Mouse (Mus musculus): ENCODE measurements around the gene Itpripl2.

Itpripl2 gene

GRCm38 (mm10) chr7:118491431-118492147, at the start of gene Itpripl2:
Gene Itpripl2, minus strand, starts transcription at chr7:118491975.
- peak in 1 of 2 experiments; percentile 16 for DNase-seq (ENCODE audit: low spot score in 2 of 2)

- no peak for DNase-seq (ENCODE audit: low spot score in 2 of 2)
Measured at GRCm38 (mm10) chr7:118535076-118535475, 43.3 kb upstream of the Itpripl2 start.

- DNase-seq (ENCODE audit: low spot score in 2 of 2) = no peak
Measured at GRCm38 (mm10) chr7:118534326-118534725, 42.6 kb upstream of the Itpripl2 start.

GRCm38 (mm10) chr7:118533178-118533578, 41.4 kb upstream of the Itpripl2 start, which contains the start of gene Coq7:
Gene Coq7, minus strand, starts transcription at chr7:118533356.
- DNase-seq (ENCODE audit: low spot score in 2 of 2) = peak; percentile 88 to 98

- peak; percentile 87 to 97 for DNase-seq (ENCODE audit: low spot score in 2 of 2)
Measured at GRCm38 (mm10) chr7:118532519-118533177, 40.9 kb upstream of the Itpripl2 start.

- no peak for DNase-seq (ENCODE audit: low spot score in 2 of 2)
Measured at GRCm38 (mm10) chr7:118526967-118527366, 35.2 kb upstream of the Itpripl2 start.

DNA sequence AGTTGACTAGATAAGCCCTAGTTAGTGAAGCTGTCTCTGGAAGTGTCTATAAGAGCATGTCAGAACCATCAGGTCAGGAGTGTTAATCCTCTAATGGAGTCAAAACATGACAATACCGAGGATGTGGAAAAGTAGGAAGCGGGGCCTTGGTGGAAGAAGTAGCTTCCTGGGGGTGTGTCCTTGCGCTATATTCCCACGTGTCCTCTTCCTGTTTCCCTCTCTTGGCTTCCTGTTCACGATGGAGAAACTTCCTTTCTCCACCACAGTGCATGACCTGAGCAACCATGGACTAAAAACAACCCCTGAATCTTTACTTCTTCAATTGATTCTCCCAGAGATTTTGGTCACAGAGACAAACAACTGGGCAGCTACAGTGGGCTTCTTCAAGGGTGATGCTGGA, 30.3 kb upstream of the Itpripl2 start:
- DNase-seq (ENCODE audit: low spot score in 2 of 2) = no peak

- DNase-seq (ENCODE audit: low spot score in 2 of 2) = no peak
Measured at GRCm38 (mm10) chr7:118519661-118520060, 27.9 kb upstream of the Itpripl2 start.

DNA sequence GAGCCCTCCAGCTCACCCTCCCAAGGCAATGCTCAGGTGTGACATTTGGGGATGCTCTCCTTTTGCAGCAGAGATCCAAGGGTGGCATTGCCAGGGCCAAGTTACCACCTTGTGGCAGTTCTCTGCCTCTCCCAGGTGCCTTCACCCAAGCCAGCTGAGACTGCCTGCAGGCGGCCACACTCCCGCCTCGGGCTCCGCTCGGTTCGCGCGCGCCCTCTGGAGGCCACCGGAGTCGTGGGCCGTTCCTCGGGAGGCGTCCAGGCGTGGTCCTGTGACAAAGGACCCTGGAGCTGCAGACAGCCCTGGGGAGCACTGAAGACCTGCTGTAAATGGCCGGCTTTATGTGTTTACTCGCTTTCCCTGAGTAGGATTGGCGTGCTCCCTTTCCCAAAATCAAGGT, 26.9 kb upstream of the Itpripl2 start:
- peak in 1 of 2 experiments; percentile 59 for DNase-seq (ENCODE audit: low spot score in 2 of 2)

DNA sequence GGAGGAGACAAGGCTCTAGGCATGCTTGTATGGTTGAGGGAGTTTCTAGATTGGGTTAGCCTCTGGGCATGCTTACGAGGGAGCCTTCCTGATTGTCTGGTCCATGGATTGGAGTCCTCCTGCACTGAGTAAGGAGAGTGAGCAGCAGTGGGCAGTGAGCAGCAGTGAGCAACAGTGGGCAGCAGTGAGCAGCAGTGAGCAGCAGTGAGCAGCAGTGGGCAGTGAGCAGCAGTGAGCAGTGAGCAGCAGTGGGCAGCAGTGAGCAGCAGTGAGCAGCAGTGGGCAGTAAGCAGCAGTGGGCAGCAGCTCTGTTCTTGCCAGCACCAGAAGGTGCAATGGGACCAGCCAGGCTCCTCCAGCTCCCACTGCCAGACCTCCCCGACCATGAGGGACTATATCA, 26.0 kb upstream of the Itpripl2 start:
- DNase-seq (ENCODE audit: low spot score in 2 of 2) = no peak

- no peak for DNase-seq (ENCODE audit: low spot score in 2 of 2)
Measured at GRCm38 (mm10) chr7:118508556-118508955, 16.8 kb upstream of the Itpripl2 start.

GRCm38 (mm10) chr7:118503844-118504243, 12.1 kb upstream of the Itpripl2 start:
- DNase-seq (ENCODE audit: low spot score in 2 of 2) = no peak

DNA sequence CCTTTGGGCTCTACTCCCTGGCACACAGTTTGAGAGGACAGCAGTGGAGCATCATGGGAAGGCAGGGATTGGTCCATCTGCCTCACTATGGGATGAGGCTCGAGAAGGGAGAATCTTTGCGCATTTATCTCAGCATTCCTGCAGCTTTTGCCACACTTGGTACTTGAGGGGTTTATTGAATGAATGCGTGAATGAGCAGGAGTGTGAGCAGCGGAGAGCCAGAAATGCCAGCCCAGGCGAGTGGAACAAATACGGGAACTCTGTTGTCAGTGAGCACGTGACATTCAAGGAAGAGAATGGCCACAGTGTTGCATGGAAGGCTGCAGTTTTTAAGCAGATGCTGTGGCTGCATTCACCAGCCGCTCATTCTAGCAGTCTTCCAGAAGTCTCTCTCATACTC, 10.6 kb upstream of the Itpripl2 start:
- DNase-seq (ENCODE audit: low spot score in 2 of 2) = no peak

DNA sequence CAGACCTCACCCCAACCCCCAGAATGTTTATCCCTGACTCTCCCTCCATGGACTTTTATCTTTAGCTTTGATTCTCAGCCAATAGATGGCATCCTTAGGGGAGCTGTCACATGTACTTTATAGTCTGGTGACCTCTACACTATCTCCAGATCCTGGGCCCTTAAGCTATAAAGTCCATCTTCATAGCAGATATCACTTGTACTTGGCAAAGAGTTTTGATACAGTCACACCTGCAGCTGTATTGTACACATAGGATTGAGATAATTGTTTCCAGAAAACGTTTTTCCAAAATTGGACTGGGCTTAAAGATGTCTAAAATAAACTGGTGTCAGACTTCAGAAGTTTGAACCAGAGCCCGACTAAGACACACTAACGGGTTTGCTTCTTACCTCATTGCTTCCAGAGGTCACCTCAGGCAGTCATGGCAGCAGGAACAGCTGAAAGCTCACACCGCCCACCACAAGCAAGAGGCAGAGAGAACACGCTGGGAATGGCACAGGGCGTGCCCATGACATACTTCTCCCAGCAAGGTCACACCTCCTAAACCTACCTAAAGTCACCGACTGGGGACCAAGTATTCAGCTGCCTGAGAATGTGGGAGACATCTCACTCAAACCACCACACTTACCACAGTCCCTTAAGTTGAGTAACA, 8.1 kb upstream of the Itpripl2 start:
- DNase-seq (ENCODE audit: low spot score in 2 of 2) = no peak

DNA sequence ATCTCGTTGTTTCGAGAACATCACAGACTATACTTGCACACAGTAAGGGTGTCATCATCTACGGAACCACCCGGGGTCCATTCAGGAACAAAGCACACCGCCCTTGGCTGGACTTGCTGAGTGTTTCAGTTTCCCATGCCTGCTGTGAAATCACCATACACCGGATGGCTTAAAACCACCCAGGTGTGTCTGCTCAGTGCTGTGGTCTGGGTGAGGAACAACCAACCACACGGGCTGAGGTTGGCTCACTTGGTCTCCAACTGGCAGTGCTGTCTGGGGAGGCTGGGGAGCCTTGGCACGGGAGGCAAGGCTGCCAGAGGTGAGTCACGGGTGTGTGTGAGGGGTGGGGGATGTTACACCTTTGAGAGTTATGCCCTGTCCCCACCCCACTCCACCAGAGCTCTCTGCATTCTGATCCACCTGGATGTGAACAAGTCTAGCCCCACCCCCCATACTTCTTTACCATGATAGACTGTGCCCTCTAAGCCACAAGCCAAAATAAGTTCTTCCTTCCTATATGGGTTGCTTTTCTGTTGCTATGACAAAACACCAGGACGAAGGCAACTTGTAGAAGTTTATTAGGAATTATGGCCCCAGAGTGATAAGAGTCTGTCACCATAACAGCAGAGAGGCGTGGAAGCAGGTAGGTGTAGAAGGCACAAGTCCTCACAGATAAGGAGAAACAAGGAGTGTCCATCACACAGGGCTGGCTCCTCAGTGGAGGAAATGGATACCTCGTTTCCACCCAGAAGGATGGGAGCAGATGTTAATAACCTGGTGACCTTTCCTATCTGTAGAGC, 7.4 kb upstream of the Itpripl2 start:
- DNase-seq (ENCODE audit: low spot score in 2 of 2) = no peak

GRCm38 (mm10) chr7:118494892-118495579, 3.3 kb upstream of the Itpripl2 start:
- DNase-seq (ENCODE audit: low spot score in 2 of 2) = no peak

DNA sequence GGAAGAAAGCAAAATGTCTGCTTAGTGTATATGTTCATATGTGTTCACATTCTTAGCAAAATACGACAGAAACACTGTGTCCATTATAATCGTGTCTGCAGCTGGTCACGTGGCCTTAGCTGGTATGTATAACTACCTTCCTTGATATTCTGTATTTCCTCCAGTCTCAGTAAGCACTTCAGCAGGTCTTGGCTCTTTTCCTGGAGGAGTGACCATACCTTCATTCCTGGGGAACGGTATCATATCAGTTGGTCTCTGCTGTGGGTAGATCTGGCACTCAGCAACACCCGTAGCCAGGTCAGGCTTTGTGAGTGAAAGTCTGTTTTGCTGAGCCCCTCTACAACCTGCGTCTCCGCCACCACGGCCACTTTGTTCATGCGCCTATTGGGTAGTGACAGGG, 2.1 kb upstream of the Itpripl2 start:
- no peak for DNase-seq (ENCODE audit: low spot score in 2 of 2)

GRCm38 (mm10) chr7:118490666-118491430, 927 bp downstream of the Itpripl2 start:
- peak in 1 of 2 experiments; percentile 14 for DNase-seq (ENCODE audit: low spot score in 2 of 2)

DNA sequence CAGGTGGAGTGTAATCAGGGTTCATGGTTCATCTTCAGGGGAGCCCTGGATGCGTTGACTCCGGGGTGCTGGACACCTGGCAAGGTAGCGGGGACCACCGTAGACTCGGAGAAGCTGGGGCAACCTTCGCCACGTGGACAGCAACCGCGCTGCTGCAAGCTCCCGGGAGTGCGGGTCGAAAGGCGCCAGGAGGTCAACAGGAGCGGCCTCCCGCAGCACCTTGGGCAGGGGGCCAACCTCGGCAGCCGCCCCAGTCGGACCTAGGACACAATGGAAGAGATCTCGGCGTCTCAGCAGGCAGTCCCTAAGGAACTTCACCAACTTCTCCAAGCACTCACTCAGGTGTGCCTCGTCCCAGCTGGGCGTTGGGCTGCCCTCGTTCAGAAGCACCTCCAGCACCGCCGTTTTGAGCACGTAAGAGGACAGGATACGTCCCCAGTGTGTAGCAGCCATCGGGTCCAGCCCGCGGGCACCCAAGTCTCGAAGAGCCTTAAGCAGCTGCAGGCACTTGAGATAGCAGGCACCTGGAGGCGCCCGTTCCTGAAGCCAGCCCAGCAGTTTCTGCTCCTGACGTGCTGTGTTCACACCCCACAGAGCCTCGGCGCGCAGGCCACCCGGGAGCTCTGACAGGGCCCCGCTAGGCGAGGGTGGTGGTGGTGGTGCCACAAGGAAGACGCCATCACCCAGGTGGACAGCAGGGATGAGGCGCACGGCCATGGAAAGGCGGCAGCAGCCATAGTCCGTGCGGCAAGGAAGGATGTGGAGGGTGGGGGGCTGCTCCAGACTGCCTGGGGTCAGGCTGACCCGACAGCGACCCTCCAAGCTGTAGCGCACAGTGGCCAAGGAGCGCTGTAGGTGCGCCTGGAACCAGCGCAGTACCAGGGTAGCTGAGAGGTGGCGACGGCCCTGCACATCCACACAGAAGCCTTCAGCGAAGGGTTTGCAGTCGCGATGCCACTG, 1.8 kb downstream of the Itpripl2 start:
- no peak for DNase-seq (ENCODE audit: low spot score in 2 of 2)
